Mouse (Mus musculus) bone marrow, adult 2 months (tissue): ENCODE results near the gene Klb.
"Not testable (repeated sequence)": the region's sequence is repeated elsewhere in the genome, so short reads cannot be mapped to it uniquely, and the experiment has no call there.

Source experiments
- CTCF ChIP-seq: fragments of 200-500 bp; IDR thresholded peaks from 2 replicates; pipeline ENCODE4 v1.5.1; 2011; ENCODE audit warnings: low read length, control low read depth; ENCODE audit not compliant: control insufficient read depth, insufficient read depth
- POLR2A ChIP-seq: fragments of 200-500 bp; IDR thresholded peaks from 2 replicates; pipeline ENCODE4 v1.6.1; 2011; ENCODE audit warnings: low read depth, mild to moderate bottlenecking, control low read depth, low read length, borderline replicate concordance; ENCODE audit not compliant: control insufficient read depth

DNA sequence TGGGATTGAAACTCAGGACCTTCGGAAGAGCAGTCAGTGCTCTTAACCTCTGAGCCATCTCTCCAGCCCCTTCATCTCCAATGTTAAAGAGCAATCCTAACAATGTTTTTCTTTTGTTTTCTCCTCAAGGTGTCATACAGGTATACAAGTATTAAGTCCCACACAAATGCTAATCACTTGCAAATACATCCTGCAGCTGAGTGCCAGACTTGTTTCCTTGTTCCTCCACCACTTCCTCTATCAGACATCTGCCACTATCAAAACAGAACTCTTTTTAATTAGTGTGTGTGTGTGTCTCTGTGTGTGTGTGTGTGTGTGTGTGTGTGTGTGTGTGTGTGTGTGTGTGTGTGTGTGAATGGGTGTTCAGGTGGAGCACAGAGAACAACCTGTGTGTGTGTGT is 48.5 kb upstream of the Klb start:
- TF ChIP-seq POLR2A, CTCF: not testable (repeated sequence)
